Mouse (Mus musculus) hindbrain, embryonic 14.5 days (tissue): ENCODE measurements around the gene Taf15. TPM values are rescaled to one million over a fixed set of nuclear protein-coding genes. Genes with fewer than 3 reads are reported as not detected.
"Not testable (repeated sequence)": the region's sequence is repeated elsewhere in the genome, so short reads cannot be mapped to it uniquely, and the experiment has no call there.

ENCODE experiments used
- ATAC-seq: fragments of 200-750 bp; cut with Nextera tagmentation; 2 replicates; pipeline ENCODE4 v1.8.0; 2017; ENCODE audit warnings: moderate number of reproducible peaks, mild to moderate bottlenecking, moderate TSS enrichment, moderate library complexity; ENCODE audit not compliant: low FRiP score
- DNase-seq: peaks from one replicate; pipeline ENCODE4 v3.0.0-alpha.2; 2015; ENCODE audit warnings: low spot score
- H3K27ac ChIP-seq: fragments of 300-500 bp; sonication (generic); 2 replicates; pipeline ENCODE4 v1.5.1; 2014; ENCODE audit warnings: mild to moderate bottlenecking, moderate library complexity
- H3K27me3 ChIP-seq: fragments of 300-500 bp; sonication (generic); 2 replicates; pipeline ENCODE4 v1.6.1; 2014; ENCODE audit warnings: mild to moderate bottlenecking, low read length, mixed read lengths; ENCODE audit not compliant: control insufficient read depth, insufficient read depth
- H3K36me3 ChIP-seq: fragments of 300-500 bp; sonication (generic); replicated peaks from 2 replicates; pipeline ENCODE4 v1.6.1; 2014; ENCODE audit not compliant: control insufficient read depth, insufficient read depth
- H3K4me1 ChIP-seq: fragments of 300-500 bp; sonication (generic); replicated peaks from 2 replicates; pipeline ENCODE4 v1.6.1; 2014; ENCODE audit warnings: antibody characterized with exemption, low read length, mixed read lengths; ENCODE audit not compliant: control insufficient read depth, insufficient read depth
- H3K4me2 ChIP-seq: fragments of 300-500 bp; sonication (generic); replicated peaks from 2 replicates; pipeline ENCODE4 v1.6.1; 2014; ENCODE audit warnings: mild to moderate bottlenecking, moderate library complexity
- H3K4me3 ChIP-seq: fragments of 300-500 bp; sonication (generic); replicated peaks from 2 replicates; pipeline ENCODE4 v1.5.1; 2014; ENCODE audit warnings: mild to moderate bottlenecking, low read length
- H3K9ac ChIP-seq: fragments of 300-500 bp; sonication (generic); 2 replicates; pipeline ENCODE4 v1.6.1; 2014
- H3K9me3 ChIP-seq: fragments of 300-500 bp; sonication (generic); 2 replicates; pipeline ENCODE4 v1.6.1; 2016; ENCODE audit warnings: low read length; ENCODE audit not compliant: control insufficient read depth
- WGBS: fragments of 180-500 bp; shearing (Covaris S2); extraction: QIAGEN DNeasy Blood & Tissue Kit; methylation state at CpG from one replicate; pipeline ENCODE4 v1.1.7; 2014; 5-methylcytosine and 5-hydroxymethylcytosine counted together
- polyA plus RNA-seq: library from polyadenylated mRNA; unstranded; fragments of >200 nt; fragmentation: Nextera tagmentation; extraction: Ambion mirVana; gene quantifications from 2 replicates; pipeline ENCODE4 v1.2.1, GENCODE M21; 2014

Taf15 gene
- polyA plus RNA-seq, 1 experiment from 2014 or later, result 11.3 TPM

GRCm38 (mm10) chr11:83541415-83541814 lies 68.5 kb downstream of the Taf15 start:
- H3K4me3 ChIP-seq, result no peak overlapping the region
- ATAC-seq (no peak), DNase-seq (no peak)
- H3K36me3 ChIP-seq, result no peaks in the 10 kb centered on the region
- H3K4me2 ChIP-seq, result no peak overlapping the region
- WGBS, result 85% methylated on average over 3 of the region's 3 CpGs
- no peaks in the 10 kb centered on the region for H3K27me3 ChIP-seq
- H3K9me3 ChIP-seq, result no peaks in the 10 kb centered on the region
- no peak overlapping the region for H3K9ac ChIP-seq
- no peak overlapping the region for H3K27ac ChIP-seq
- no peaks in the 10 kb centered on the region for H3K4me1 ChIP-seq

GRCm38 (mm10) chr11:83544214-83544613 lies 71.3 kb downstream of the Taf15 start:
- ATAC-seq (no peak), DNase-seq (no peak)
- no peak overlapping the region for H3K4me2 ChIP-seq
- no peaks in the 10 kb centered on the region for H3K4me1 ChIP-seq
- no peaks in the 10 kb centered on the region for H3K27me3 ChIP-seq
- no peak overlapping the region for H3K27ac ChIP-seq
- H3K4me3 ChIP-seq, result no peak overlapping the region
- no peaks in the 10 kb centered on the region for H3K36me3 ChIP-seq
- H3K9me3 ChIP-seq, result no peaks in the 10 kb centered on the region
- WGBS, result 80% methylated on average over 3 of the region's 3 CpGs
- H3K9ac ChIP-seq, result no peak overlapping the region

GRCm38 (mm10) chr11:83550186-83550632 lies 77.3 kb downstream of the Taf15 start:
- 92% methylated on average over 5 of the region's 5 CpGs for WGBS
- Histone ChIP-seq H3K36me3 (no peaks in the 10 kb centered on the region), H3K27me3 (no peaks in the 10 kb centered on the region), H3K4me1 (no peaks in the 10 kb centered on the region), H3K9ac (no peak overlapping the region), H3K9me3 (no peaks in the 10 kb centered on the region), H3K27ac (no peak overlapping the region), H3K4me2 (no peak overlapping the region), H3K4me3 (no peak overlapping the region)
- DNase-seq, result no peak
- no peak for ATAC-seq

GRCm38 (mm10) chr11:83551037-83551436 lies 78.2 kb downstream of the Taf15 start:
- not testable (repeated sequence) for H3K4me3 ChIP-seq, H3K27me3 ChIP-seq, H3K4me2 ChIP-seq, H3K27ac ChIP-seq, DNase-seq, ATAC-seq, H3K4me1 ChIP-seq, H3K9me3 ChIP-seq, H3K36me3 ChIP-seq, H3K9ac ChIP-seq
- 86% methylated on average over 7 of the region's 7 CpGs for WGBS

GRCm38 (mm10) chr11:83551668-83552067 lies 78.8 kb downstream of the Taf15 start:
- DNase-seq, result no peak
- H3K4me3 ChIP-seq, result no peak overlapping the region
- H3K4me1 ChIP-seq, result no peaks in the 10 kb centered on the region
- H3K9me3 ChIP-seq, result no peaks in the 10 kb centered on the region
- no peak overlapping the region for H3K9ac ChIP-seq
- H3K27me3 ChIP-seq, result no peaks in the 10 kb centered on the region
- H3K36me3 ChIP-seq, result no peaks in the 10 kb centered on the region
- 84% methylated on average over 5 of the region's 5 CpGs for WGBS
- no peak overlapping the region for H3K4me2 ChIP-seq
- H3K27ac ChIP-seq, result no peak overlapping the region
- no peak for ATAC-seq

Other genes with a start within 250 kb of the Taf15 start
- 0.05 TPM in 1 of 2 replicates, not detected in the other for gene Slfn14, start 186.4 kb upstream of the Taf15 start, polyA plus RNA-seq
- 154 and 180 TPM in 2 replicates for gene Ap2b1, start 174.1 kb upstream of the Taf15 start, polyA plus RNA-seq
- 14.9 and 15.1 TPM in 2 replicates for gene Pex12, start 170.5 kb upstream of the Taf15 start, polyA plus RNA-seq
- gene Rasl10b, start 63.9 kb upstream of the Taf15 start, polyA plus RNA-seq, result 27.1 and 28.6 TPM in 2 replicates
- gene Gas2l2, start 43.6 kb upstream of the Taf15 start, polyA plus RNA-seq, result 0.97 and 1.5 TPM in 2 replicates
- 0.39 and 0.60 TPM in 2 replicates for gene 1700020L24Rik, start 35.4 kb upstream of the Taf15 start, polyA plus RNA-seq
- 3.9 and 4.2 TPM in 2 replicates for gene Mmp28, start 10.0 kb upstream of the Taf15 start, polyA plus RNA-seq
- not detected in 2 replicates for gene Heatr9, start 49.1 kb downstream of the Taf15 start, polyA plus RNA-seq
- not detected in 2 replicates for gene Ccl5, start 57.4 kb downstream of the Taf15 start, polyA plus RNA-seq
- gene Ccl9, start 105.5 kb downstream of the Taf15 start, polyA plus RNA-seq, result 2.1 and 2.9 TPM in 2 replicates
- 2.5 and 3.1 TPM in 2 replicates for gene Ccl6, start 120.0 kb downstream of the Taf15 start, polyA plus RNA-seq
- gene Rpl9-ps1, start 172.5 kb downstream of the Taf15 start, polyA plus RNA-seq, result not detected in 2 replicates
- 1.5 and 1.9 TPM in 2 replicates for gene Ccl3, start 176.3 kb downstream of the Taf15 start, polyA plus RNA-seq
- 0.43 TPM in 1 of 2 replicates, not detected in the other for gene Ccl4, start 189.5 kb downstream of the Taf15 start, polyA plus RNA-seq
- 0.73 and 1.4 TPM in 2 replicates for gene Wfdc17, start 230.9 kb downstream of the Taf15 start, polyA plus RNA-seq
- not detected in 2 replicates for gene Wfdc18, start 235.9 kb downstream of the Taf15 start, polyA plus RNA-seq